Mouse (Mus musculus) olfactory bulb, adult 2 months (tissue): ENCODE measurements around the gene Gtf3c6. TPM values are rescaled to one million over a fixed set of nuclear protein-coding genes. Genes with fewer than 3 reads are reported as not detected.

Experiments
- H3K27ac ChIP-seq: fragments of 200-500 bp; 2 replicates; pipeline ENCODE4 v1.5.1; 2012; ENCODE audit warnings: low read depth, low read length; ENCODE audit not compliant: insufficient read depth
- H3K4me1 ChIP-seq: fragments of 200-500 bp; 2 replicates; pipeline ENCODE4 v1.6.1; 2012; ENCODE audit warnings: low read length; ENCODE audit not compliant: control insufficient read depth, insufficient read depth
- H3K4me3 ChIP-seq: fragments of 200-500 bp; 2 replicates; pipeline ENCODE4 v1.5.1; 2012; ENCODE audit warnings: mild to moderate bottlenecking, low read depth, low read length, moderate library complexity; ENCODE audit not compliant: insufficient read depth
- CTCF ChIP-seq: fragments of 200-500 bp; IDR thresholded peaks from 2 replicates; pipeline ENCODE4 v1.5.1; 2012; ENCODE audit warnings: low read depth, mild to moderate bottlenecking, low read length, moderate library complexity; ENCODE audit not compliant: insufficient read depth
- POLR2A ChIP-seq: fragments of 200-500 bp; IDR thresholded peaks from 2 replicates; pipeline ENCODE4 v1.6.1; 2012; ENCODE audit warnings: mild to moderate bottlenecking, low read depth, low read length, moderate library complexity; ENCODE audit not compliant: insufficient read depth
- WGBS: fragments of 180-500 bp; shearing (Covaris S2); methylation state at CpG from one replicate; pipeline ENCODE4 v1.1.7; 2018; 5-methylcytosine and 5-hydroxymethylcytosine counted together
- polyA plus RNA-seq: library from polyadenylated mRNA; stranded (reverse); fragments of >200 nt; gene quantifications from 2 replicates; pipeline ENCODE4 v1.2.4, GENCODE M21; 2012; ENCODE audit warnings: low replicate concordance; ENCODE audit not compliant: missing spikeins, insufficient read depth, insufficient read length

Gene Gtf3c6
- polyA plus RNA-seq, 1 experiment: not detected

DNA sequence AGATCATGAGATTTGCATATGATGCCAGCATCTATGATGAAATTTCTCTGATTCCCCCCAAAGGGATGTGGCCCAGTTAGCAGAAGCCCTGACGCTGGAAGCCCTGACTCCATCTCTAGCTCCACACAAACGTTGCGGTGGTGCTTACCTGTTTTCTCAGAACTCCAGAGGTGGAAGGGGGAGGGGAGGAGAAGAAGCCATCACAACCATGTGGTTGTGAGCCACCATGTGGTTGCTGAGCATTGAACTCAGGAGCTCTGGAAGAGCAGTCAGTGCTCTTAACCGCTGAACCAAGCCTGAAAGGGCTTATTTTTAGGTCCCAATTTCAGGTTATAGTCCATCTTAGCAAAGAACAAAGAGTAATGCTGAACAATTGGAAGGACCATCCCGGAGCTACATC lies 2.4 kb upstream of the Gtf3c6 start:
- H3K27ac ChIP-seq: no peak overlapping the region
- peaks cover 3% of the 10 kb centered on the region; the same call in 1 of the 2 replicates for H3K4me1 ChIP-seq
- H3K4me3 ChIP-seq: no peak overlapping the region
- WGBS: 71% methylated on average over 5 of the region's 5 CpGs
- TF ChIP-seq CTCF (no peak), POLR2A (no peak)

DNA sequence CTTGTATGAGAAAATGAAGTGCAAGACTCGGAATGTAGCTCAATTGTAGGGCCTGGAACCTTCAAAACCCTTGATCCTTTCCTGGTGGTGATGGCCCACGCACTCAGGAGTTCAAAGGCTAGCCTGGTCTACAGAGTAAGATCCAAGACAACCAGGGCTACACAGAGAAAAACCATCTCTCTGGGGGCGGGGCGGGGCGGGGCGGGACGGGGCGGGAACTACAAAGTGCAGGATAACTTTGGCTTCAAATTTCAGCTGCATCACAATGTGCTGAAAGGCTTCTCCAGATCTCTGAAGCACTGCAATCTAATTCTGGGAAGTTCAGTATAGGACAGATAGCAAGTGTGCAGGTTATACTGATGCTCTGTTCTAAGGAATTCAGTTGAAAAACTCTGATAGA lies 1.6 kb upstream of the Gtf3c6 start:
- H3K4me1 ChIP-seq: peaks cover 3% of the 10 kb centered on the region; the same call in 1 of the 2 replicates
- WGBS: 22% methylated on average over 8 of the region's 8 CpGs
- H3K27ac ChIP-seq: no peak overlapping the region
- no peak overlapping the region for H3K4me3 ChIP-seq
- TF ChIP-seq CTCF (no peak), POLR2A (no peak)

DNA sequence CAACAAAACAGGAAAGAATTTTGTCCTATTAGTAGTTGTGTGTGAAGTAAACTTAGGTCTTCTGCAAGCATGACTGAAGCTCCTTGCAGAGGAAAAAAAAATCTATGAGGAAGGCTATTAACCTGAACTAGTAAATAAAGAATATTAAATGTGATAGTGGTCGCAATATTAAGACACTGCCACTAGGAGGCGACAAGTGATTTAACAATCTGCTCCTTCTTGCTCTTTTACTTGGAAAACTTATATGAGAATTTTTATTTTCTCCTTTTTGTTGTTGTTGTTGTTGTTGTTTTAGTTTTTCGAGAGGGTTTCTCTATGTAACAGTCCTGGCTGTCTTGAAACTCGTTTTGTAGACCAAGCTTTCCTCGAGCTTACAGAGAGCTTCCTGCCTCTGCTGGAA lies 1.1 kb upstream of the Gtf3c6 start:
- H3K4me3 ChIP-seq: no peak overlapping the region
- 2% methylated on average over 5 of the region's 5 CpGs for WGBS
- TF ChIP-seq CTCF: no peak
- no peak for TF ChIP-seq POLR2A

DNA sequence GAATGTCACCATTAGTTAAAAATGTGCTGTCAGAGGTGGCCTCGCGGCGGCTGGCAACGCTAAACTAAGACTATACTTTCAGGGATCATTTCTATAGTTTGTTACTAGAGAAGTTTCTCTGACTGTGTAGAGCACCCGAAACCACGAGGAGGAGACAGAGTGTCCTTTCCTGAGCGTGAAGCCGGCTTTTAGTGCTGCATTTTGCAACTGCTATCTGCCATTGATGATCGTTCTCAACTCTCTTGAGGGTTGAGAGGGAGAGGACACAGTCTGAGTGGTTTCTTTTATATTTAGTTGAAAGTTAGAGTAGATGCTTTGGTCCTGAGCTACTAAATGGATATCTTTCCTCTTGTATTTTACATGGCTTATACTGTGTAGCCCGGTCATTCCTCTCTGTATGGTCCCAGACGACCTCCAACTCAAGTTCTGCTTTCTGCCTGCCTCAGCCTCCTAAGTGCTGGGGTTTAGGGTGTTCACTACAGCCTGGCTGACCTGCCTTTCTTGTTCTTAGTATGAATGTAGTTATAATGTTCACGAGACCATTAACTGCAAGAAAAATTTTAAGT lies 576 bp upstream of the Gtf3c6 start:
- peak overlapping the region; percentile 54 for H3K27ac ChIP-seq
- WGBS: 1% methylated on average over 12 of the region's 12 CpGs
- peaks cover 3% of the 10 kb centered on the region; the same call in 1 of the 2 replicates for H3K4me1 ChIP-seq
- TF ChIP-seq CTCF: no peak
- 0 out of 2 replicates have a peak, but pooled peaks have one; percentile 28 for TF ChIP-seq POLR2A
- peak overlapping the region; percentile 23 for H3K4me3 ChIP-seq

More for the DNA sequence above, 1.1 kb upstream of the Gtf3c6 start:
- Histone ChIP-seq H3K4me1 (peaks cover 3% of the 10 kb centered on the region; the same call in 1 of the 2 replicates), H3K27ac (no peak overlapping the region)

GRCm38 (mm10) chr10:40256716-40257115 lies 1.2 kb downstream of the Gtf3c6 start:
- under 1% methylated on average over 5 of the region's 5 CpGs for WGBS
- no peak overlapping the region for H3K27ac ChIP-seq

DNA sequence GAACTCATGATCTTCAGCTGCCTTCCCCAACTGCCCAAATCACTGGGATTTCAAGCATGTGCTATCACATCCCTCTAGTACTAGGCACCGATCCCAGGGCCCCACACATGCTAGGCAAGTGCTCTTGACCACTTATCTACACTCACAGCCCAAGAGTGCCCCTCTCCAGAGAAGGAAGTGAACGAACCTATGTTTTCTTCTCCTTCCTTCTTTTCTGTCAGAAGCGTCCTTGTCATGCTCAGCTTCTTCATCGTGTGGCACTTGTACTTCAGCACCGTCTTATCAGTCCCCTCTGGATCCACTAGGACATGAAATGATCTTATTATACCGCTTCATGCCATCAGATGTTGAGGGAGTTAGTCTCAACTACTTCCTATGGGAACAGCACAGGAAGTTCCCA lies 6.9 kb downstream of the Gtf3c6 start:
- H3K27ac ChIP-seq: no peak overlapping the region
- no peak overlapping the region for H3K4me3 ChIP-seq
- peaks cover 2% of the 10 kb centered on the region; the same call in 1 of the 2 replicates for H3K4me1 ChIP-seq
- TF ChIP-seq POLR2A: no peak
- no peak for TF ChIP-seq CTCF
- 91% methylated on average over 6 of the region's 6 CpGs for WGBS

More at GRCm38 (mm10) chr10:40256716-40257115, 1.2 kb downstream of the Gtf3c6 start:
- no peak for TF ChIP-seq POLR2A
- no peak for TF ChIP-seq CTCF
- Histone ChIP-seq H3K4me1 (peaks cover 3% of the 10 kb centered on the region; the same call in 1 of the 2 replicates), H3K4me3 (no peak overlapping the region; the same call in 1 of the 2 replicates)

DNA sequence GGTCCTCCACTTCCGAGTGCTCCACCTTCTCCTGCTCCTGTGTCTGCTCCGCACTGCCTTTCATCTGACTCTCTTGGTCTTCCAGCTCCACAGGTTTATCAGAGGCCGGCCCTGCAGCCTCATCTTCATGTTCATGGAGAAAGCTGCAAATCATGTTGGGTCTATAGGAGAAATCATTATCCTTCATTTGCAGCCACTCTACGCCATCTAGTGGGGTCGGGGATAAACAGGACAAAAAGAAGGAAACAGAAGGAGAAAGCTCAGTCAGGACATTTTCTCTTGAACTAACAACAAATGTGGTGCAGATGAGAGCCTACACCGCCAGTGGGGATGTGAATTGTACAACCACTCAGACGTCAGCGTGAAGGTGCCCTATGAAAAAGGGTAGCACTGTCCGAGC lies 8.3 kb downstream of the Gtf3c6 start:
- H3K4me1 ChIP-seq: peaks cover 2% of the 10 kb centered on the region; the same call in 1 of the 2 replicates
- TF ChIP-seq CTCF: no peak
- TF ChIP-seq POLR2A: no peak
- 85% methylated on average over 9 of the region's 9 CpGs for WGBS
- H3K4me3 ChIP-seq: no peak overlapping the region
- no peak overlapping the region for H3K27ac ChIP-seq

GRCm38 (mm10) chr10:40247166-40247716 lies 10.7 kb downstream of the Gtf3c6 start:
- no peak for TF ChIP-seq CTCF
- peak; percentile 1; the same call in 1 of the 2 replicates for TF ChIP-seq POLR2A
- WGBS: 21% methylated on average over 11 of the region's 11 CpGs
- Histone ChIP-seq H3K27ac (peak overlapping the region; percentile 49), H3K4me1 (peaks cover 2% of the 10 kb centered on the region; the same call in 1 of the 2 replicates), H3K4me3 (peak overlapping the region; percentile 54)

GRCm38 (mm10) chr10:40246374-40247165 lies 11.3 kb downstream of the Gtf3c6 start, which contains the start of gene Rpf2:
Gene Rpf2, minus strand, starts transcription at chr10:40247036.
- under 1% methylated on average over 54 of the region's 54 CpGs for WGBS
- H3K4me1 ChIP-seq: peaks cover 2% of the 10 kb centered on the region; the same call in 1 of the 2 replicates
- H3K27ac ChIP-seq: peak within 1 kb of the TSS; percentile 49
- peak within 1 kb of the TSS; percentile 54 for H3K4me3 ChIP-seq
- TF ChIP-seq POLR2A (peak; percentile 58), CTCF (no peak)
